Mouse (Mus musculus): ENCODE data around the gene Acr. TPM values are rescaled to one million over a fixed set of nuclear protein-coding genes. Genes with fewer than 3 reads are reported as not detected.

Acr gene
- polyA plus RNA-seq, 1 experiment from 2014 or later = 0.11 TPM

GRCm38 (mm10) chr15:89557996-89558390 lies 10.1 kb upstream of the Acr start:
- peaks cover 13% of the 10 kb centered on the region; the same call in 1 of the 2 replicates for H3K4me1 ChIP-seq (ENCODE audit: control insufficient read depth, insufficient read depth, low read length)
- peaks cover 21% of the 10 kb centered on the region for H3K27me3 ChIP-seq (replicated peaks; ENCODE audit: control insufficient read depth, insufficient read depth, low read length)
- peak overlapping the region; percentile 12; the same call in 1 of the 2 replicates for H3K4me3 ChIP-seq (ENCODE audit: low read length)
- H3K4me2 ChIP-seq (ENCODE audit: low read depth, low read length) = peak overlapping the region; percentile 40
- ATAC-seq = 0 out of 2 replicates have a peak, but pooled peaks have one; percentile 12
- H3K36me3 ChIP-seq (ENCODE audit: control insufficient read depth, insufficient read depth, low read length) = no peaks in the 10 kb centered on the region
- H3K9ac ChIP-seq (ENCODE audit: low read depth, low read length) = no peak overlapping the region
- H3K9me3 ChIP-seq (ENCODE audit: control insufficient read depth, low read length) = no peaks in the 10 kb centered on the region
- 9% methylated on average over 34 of the region's 34 CpGs for WGBS
- H3K27ac ChIP-seq (ENCODE audit: low read length) = no peak overlapping the region

DNA sequence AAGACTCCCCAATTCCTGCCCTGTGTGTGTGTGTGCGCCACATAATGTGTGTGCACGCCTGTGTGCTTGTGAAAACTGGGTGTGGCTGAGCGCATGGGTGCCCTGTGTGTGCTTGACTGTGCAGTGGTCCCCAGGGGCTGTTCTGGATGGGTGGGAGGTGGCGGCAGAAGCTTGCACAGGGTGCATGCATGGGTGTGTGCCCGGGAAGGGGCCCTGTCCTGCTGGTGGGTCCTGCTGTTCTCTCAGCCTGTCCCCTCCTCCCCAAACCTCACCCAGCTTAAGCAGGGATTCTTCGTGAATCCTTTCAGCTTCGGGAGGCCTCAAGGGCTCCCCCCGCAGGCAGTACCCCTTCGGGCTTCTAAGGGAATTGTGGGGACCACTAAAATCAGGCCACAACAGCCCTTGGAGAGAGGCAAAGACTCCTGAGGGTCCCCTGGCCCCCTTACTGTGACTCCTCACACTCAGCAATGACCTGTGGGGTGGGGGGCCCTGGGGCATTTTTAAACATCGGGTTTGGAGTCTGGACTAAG lies 8.9 kb upstream of the Acr start:
- no peak overlapping the region for H3K27ac ChIP-seq (ENCODE audit: low read length)
- H3K4me1 ChIP-seq (ENCODE audit: control insufficient read depth, insufficient read depth, low read length) = peaks cover 13% of the 10 kb centered on the region; the same call in 1 of the 2 replicates
- no peaks in the 10 kb centered on the region for H3K9me3 ChIP-seq (ENCODE audit: control insufficient read depth, low read length)
- H3K4me2 ChIP-seq (ENCODE audit: low read depth, low read length) = no peak overlapping the region
- no peak overlapping the region for H3K9ac ChIP-seq (ENCODE audit: low read depth, low read length)
- H3K36me3 ChIP-seq (ENCODE audit: control insufficient read depth, insufficient read depth, low read length) = no peaks in the 10 kb centered on the region
- H3K4me3 ChIP-seq (ENCODE audit: low read length) = no peak overlapping the region
- no peak for ATAC-seq
- peaks cover 21% of the 10 kb centered on the region for H3K27me3 ChIP-seq (replicated peaks; ENCODE audit: control insufficient read depth, insufficient read depth, low read length)
- 50% methylated on average over 10 of the region's 10 CpGs for WGBS

DNA sequence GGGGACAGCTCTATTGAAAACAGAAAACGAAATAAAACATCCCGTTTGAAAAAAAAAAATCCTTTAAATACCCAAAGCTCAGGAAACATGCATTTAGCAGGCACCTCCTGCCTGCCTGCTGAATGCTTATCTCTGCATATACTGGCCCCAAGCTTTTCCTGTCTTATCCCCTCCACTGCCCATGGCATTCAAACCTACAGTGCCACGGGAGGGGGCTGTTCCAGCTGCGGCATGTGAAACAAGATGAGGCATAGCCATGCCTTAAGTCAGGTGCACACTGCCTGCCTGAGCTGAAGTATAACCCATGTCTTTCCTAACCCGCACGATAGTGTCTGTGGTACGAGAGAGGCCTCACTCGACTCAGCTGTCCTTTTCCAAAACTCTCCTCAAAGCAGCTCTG lies 4.0 kb downstream of the Acr start:
- Histone ChIP-seq H3K27ac (ENCODE audit: low read length) (no peak overlapping the region), H3K9ac (ENCODE audit: low read depth, low read length) (no peak overlapping the region), H3K36me3 (ENCODE audit: control insufficient read depth, insufficient read depth, low read length) (no peaks in the 10 kb centered on the region), H3K4me2 (ENCODE audit: low read depth, low read length) (no peak overlapping the region), H3K4me1 (ENCODE audit: control insufficient read depth, insufficient read depth, low read length) (no peaks in the 10 kb centered on the region), H3K4me3 (ENCODE audit: low read length) (no peak overlapping the region), H3K27me3 (replicated peaks; ENCODE audit: control insufficient read depth, insufficient read depth, low read length) (no peaks in the 10 kb centered on the region), H3K9me3 (ENCODE audit: control insufficient read depth, low read length) (no peaks in the 10 kb centered on the region)
- WGBS = 75% methylated on average over 8 of the region's 8 CpGs
- ATAC-seq = no peak

DNA sequence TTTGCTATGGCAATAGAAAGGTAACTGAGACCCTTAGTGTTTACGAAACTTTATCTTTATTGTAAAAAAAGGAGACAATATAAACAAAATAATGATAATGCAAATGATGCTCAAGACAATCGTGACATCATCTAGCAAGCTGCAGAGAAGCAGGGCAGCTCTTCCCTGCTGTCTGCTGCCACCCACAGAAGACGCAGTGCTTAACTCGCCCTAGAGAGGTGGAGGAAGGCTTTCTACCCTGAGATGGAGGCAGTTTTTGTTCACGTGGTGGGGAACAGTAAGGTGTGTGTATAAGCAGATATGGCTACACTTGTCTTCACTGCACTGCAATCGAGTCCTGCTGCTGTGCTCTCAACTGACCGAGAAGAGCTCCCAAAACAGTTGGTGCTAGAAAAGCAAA lies 14.4 kb downstream of the Acr start:
- Histone ChIP-seq H3K4me2 (ENCODE audit: low read depth, low read length) (no peak overlapping the region), H3K4me1 (ENCODE audit: control insufficient read depth, insufficient read depth, low read length) (no peaks in the 10 kb centered on the region), H3K4me3 (ENCODE audit: low read length) (no peak overlapping the region), H3K9me3 (ENCODE audit: control insufficient read depth, low read length) (no peaks in the 10 kb centered on the region), H3K27ac (ENCODE audit: low read length) (no peak overlapping the region), H3K27me3 (replicated peaks; ENCODE audit: control insufficient read depth, insufficient read depth, low read length) (no peaks in the 10 kb centered on the region), H3K9ac (ENCODE audit: low read depth, low read length) (no peak overlapping the region), H3K36me3 (ENCODE audit: control insufficient read depth, insufficient read depth, low read length) (no peaks in the 10 kb centered on the region; the same call in 1 of the 2 replicates)
- ATAC-seq = no peak
- 87% methylated on average over 7 of the region's 7 CpGs for WGBS

GRCm38 (mm10) chr15:89585101-89585500 lies 17.0 kb downstream of the Acr start:
- Histone ChIP-seq H3K4me1 (ENCODE audit: control insufficient read depth, insufficient read depth, low read length) (no peaks in the 10 kb centered on the region), H3K4me2 (ENCODE audit: low read depth, low read length) (no peak overlapping the region), H3K9ac (ENCODE audit: low read depth, low read length) (no peak overlapping the region), H3K27ac (ENCODE audit: low read length) (no peak overlapping the region), H3K9me3 (ENCODE audit: control insufficient read depth, low read length) (no peaks in the 10 kb centered on the region), H3K4me3 (ENCODE audit: low read length) (no peak overlapping the region), H3K36me3 (ENCODE audit: control insufficient read depth, insufficient read depth, low read length) (no peaks in the 10 kb centered on the region; the same call in 1 of the 2 replicates), H3K27me3 (replicated peaks; ENCODE audit: control insufficient read depth, insufficient read depth, low read length) (no peaks in the 10 kb centered on the region)
- 86% methylated on average over 5 of the region's 5 CpGs for WGBS
- ATAC-seq = no peak

- H3K36me3 ChIP-seq (ENCODE audit: control insufficient read depth, insufficient read depth, low read length) = no peaks in the 10 kb centered on the region; the same call in 1 of the 2 replicates
- ATAC-seq = no peak
- no peak overlapping the region for H3K27ac ChIP-seq (ENCODE audit: low read length)
- H3K4me2 ChIP-seq (ENCODE audit: low read depth, low read length) = no peak overlapping the region
- H3K27me3 ChIP-seq (replicated peaks; ENCODE audit: control insufficient read depth, insufficient read depth, low read length) = no peaks in the 10 kb centered on the region
- H3K9me3 ChIP-seq (ENCODE audit: control insufficient read depth, low read length) = no peaks in the 10 kb centered on the region
- H3K4me1 ChIP-seq (ENCODE audit: control insufficient read depth, insufficient read depth, low read length) = 0 out of 2 replicates have a peak, but pooled peaks cover 1% of the 10 kb centered on the region
- H3K4me3 ChIP-seq (ENCODE audit: low read length) = no peak overlapping the region
- H3K9ac ChIP-seq (ENCODE audit: low read depth, low read length) = no peak overlapping the region
- WGBS = 89% methylated on average over 11 of the region's 11 CpGs
Measured at GRCm38 (mm10) chr15:89585631-89586030, 17.5 kb downstream of the Acr start.

DNA sequence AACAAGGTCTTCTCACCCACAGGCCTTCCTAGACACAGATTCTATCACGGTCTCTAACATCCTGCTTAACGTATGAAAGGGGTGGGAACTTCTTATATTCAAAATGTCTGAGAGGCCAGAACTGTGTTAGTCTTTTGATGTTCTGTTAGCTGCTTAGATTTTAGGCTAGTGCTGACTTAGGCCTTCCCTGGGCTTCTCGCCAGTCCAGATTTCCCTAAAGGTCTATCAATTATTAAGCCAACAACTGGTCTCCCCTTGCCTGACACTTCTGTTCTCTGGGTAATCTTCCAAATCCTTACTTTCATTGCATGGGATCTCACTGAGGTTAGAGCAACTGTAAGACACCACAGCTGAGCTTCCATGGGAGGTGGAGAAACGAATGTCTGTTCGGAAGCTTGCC lies 21.0 kb downstream of the Acr start:
- Histone ChIP-seq H3K4me3 (ENCODE audit: low read length) (no peak overlapping the region), H3K27ac (ENCODE audit: low read length) (no peak overlapping the region), H3K9ac (ENCODE audit: low read depth, low read length) (no peak overlapping the region), H3K27me3 (replicated peaks; ENCODE audit: control insufficient read depth, insufficient read depth, low read length) (no peaks in the 10 kb centered on the region), H3K4me1 (ENCODE audit: control insufficient read depth, insufficient read depth, low read length) (peaks cover 13% of the 10 kb centered on the region), H3K9me3 (ENCODE audit: control insufficient read depth, low read length) (no peaks in the 10 kb centered on the region), H3K4me2 (ENCODE audit: low read depth, low read length) (no peak overlapping the region), H3K36me3 (ENCODE audit: control insufficient read depth, insufficient read depth, low read length) (no peaks in the 10 kb centered on the region; the same call in 1 of the 2 replicates)
- ATAC-seq = no peak
- 81% methylated on average over 5 of the region's 5 CpGs for WGBS

GRCm38 (mm10) chr15:89591317-89591716 lies 23.2 kb downstream of the Acr start:
- H3K9me3 ChIP-seq (ENCODE audit: control insufficient read depth, low read length) = no peaks in the 10 kb centered on the region
- H3K27ac ChIP-seq (ENCODE audit: low read length) = 0 out of 2 replicates have a peak overlapping the region, but pooled peaks have one; percentile 16
- H3K9ac ChIP-seq (ENCODE audit: low read depth, low read length) = peak overlapping the region; percentile 82
- no peaks in the 10 kb centered on the region for H3K36me3 ChIP-seq (ENCODE audit: control insufficient read depth, insufficient read depth, low read length)
- WGBS = under 1% methylated on average over 30 of the region's 30 CpGs
- H3K4me2 ChIP-seq (ENCODE audit: low read depth, low read length) = peak overlapping the region; percentile 74
- H3K4me1 ChIP-seq (ENCODE audit: control insufficient read depth, insufficient read depth, low read length) = peaks cover 13% of the 10 kb centered on the region
- H3K4me3 ChIP-seq (ENCODE audit: low read length) = peak overlapping the region; percentile 89
- H3K27me3 ChIP-seq (replicated peaks; ENCODE audit: control insufficient read depth, insufficient read depth, low read length) = no peaks in the 10 kb centered on the region
- peak; percentile 63 for ATAC-seq

- H3K4me1 ChIP-seq (ENCODE audit: control insufficient read depth, insufficient read depth, low read length) = peaks cover 13% of the 10 kb centered on the region
- H3K27ac ChIP-seq (ENCODE audit: low read length) = 0 out of 2 replicates have a peak within 1 kb of the TSS, but pooled peaks have one; percentile 16
- under 1% methylated on average over 35 of the region's 35 CpGs for WGBS
- H3K9me3 ChIP-seq (ENCODE audit: control insufficient read depth, low read length) = no peaks in the 10 kb centered on the region
- H3K4me3 ChIP-seq (ENCODE audit: low read length) = peak within 1 kb of the TSS; percentile 89
- peak; percentile 98 for ATAC-seq
- H3K27me3 ChIP-seq (replicated peaks; ENCODE audit: control insufficient read depth, insufficient read depth, low read length) = no peaks in the 10 kb centered on the region
- peak within 1 kb of the TSS; percentile 82 for H3K9ac ChIP-seq (ENCODE audit: low read depth, low read length)
- peak within 1 kb of the TSS; percentile 74 for H3K4me2 ChIP-seq (ENCODE audit: low read depth, low read length)
- H3K36me3 ChIP-seq (ENCODE audit: control insufficient read depth, insufficient read depth, low read length) = no peaks in the 10 kb centered on the region
Measured at GRCm38 (mm10) chr15:89591723-89592455, 23.8 kb downstream of the Acr start, which contains the start of gene Rabl2. TSS of gene Rabl2 (minus strand) at chr15:89591923.
